Mouse (Mus musculus) right cerebral cortex, adult 2 months (tissue): ENCODE measurements around the gene Hcn1.

Experiments
- DNase-seq, 2 experiments: peaks; one replicate each; pipeline ENCODE4 v3.0.0; 2021 to 2022; ENCODE audit warnings: low spot score in 2 of 2

Gene Hcn1

DNA sequence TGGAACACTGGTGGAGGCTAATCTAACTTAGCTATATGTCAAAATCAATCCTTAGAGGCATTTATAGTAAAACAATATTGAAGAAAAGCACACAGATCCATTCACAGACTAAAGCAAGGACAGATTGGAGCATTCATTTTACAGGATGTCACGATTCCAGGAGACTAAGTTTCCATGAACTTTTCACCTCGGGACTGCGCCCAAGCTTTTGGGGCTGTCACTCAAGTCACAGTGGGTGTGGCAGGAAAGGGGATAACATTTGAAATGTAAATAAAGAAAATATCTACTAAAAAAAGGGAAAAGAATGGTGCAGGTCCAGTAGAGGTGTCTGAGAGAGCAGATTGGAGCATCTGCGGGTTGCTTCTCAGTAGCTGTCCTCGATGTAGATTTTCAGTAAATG, 421.3 kb downstream of the Hcn1 start:
- DNase-seq = no peak

- no peak for DNase-seq
Measured at GRCm38 (mm10) chr13:118026510-118026909, 424.4 kb downstream of the Hcn1 start.

DNA sequence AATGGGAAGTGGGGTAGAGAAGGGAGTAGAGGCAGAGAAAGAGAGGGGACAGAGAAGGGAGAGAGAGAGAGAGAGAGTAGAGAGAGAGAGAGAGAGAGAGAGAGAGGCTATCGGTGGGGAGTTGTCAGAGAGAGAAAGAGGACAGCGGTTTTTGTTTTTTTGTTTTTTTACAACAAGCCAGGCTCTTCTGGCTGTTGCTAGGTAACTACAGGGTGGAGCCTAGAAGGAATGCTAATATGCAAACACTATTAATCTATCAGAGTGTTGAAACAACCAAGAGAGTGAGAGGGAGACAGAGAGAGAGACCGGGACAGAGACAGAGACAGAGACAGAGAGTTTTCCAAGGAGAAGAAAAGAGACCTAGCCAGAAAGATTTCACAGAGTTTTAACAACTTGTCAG, 425.7 kb downstream of the Hcn1 start:
- DNase-seq = no peak

DNA sequence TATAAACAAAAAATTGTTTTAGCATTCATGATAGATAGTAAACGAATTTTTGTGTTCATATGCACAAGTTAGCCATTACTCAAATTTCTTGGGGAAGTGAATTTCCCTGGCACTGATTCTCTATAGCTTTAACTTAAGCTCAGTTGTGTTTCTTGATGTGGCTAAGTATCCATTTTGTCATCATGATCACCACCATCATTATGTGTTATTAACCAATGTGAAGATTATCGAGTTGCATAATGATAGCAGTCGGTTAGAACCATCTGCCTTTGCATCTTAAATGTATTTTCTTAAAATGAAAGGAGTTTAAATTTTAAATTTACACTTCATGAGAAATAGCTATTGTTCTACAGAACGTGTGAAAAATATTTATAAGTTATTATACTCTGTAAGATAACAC, 426.5 kb downstream of the Hcn1 start:
- no peak for DNase-seq

GRCm38 (mm10) chr13:118029579-118029978, 427.5 kb downstream of the Hcn1 start:
- no peak for DNase-seq

GRCm38 (mm10) chr13:118035598-118035997, 433.5 kb downstream of the Hcn1 start:
- DNase-seq = no peak
